Mouse (Mus musculus) small intestine, adult 2 months (tissue): Measurements from ENCODE around the gene Rtp4. TPM values are rescaled to one million over a fixed set of nuclear protein-coding genes. Genes with fewer than 3 reads are reported as not detected.

Experiments
- H3K27ac ChIP-seq: fragments of 200-500 bp; 2 replicates; pipeline ENCODE4 v1.5.1; 2012; ENCODE audit warnings: low read depth, low read length, control low read depth, inconsistent platforms; ENCODE audit not compliant: insufficient read depth
- H3K27me3 ChIP-seq: fragments of 200-500 bp; 2 replicates; pipeline ENCODE4 v1.6.1; 2012; ENCODE audit warnings: mild to moderate bottlenecking, moderate library complexity, low read length, inconsistent platforms; ENCODE audit not compliant: control insufficient read depth, insufficient read depth
- H3K36me3 ChIP-seq: fragments of 200-500 bp; 2 replicates; pipeline ENCODE4 v1.6.1; 2012; ENCODE audit warnings: mild to moderate bottlenecking, low read length, control low read depth, inconsistent platforms; ENCODE audit not compliant: control insufficient read depth, insufficient read depth
- H3K4me1 ChIP-seq: fragments of 200-500 bp; 2 replicates; pipeline ENCODE4 v1.6.1; 2012; ENCODE audit warnings: low read length, inconsistent platforms, mixed read lengths; ENCODE audit not compliant: control insufficient read depth, insufficient read depth, insufficient read length
- H3K4me3 ChIP-seq: fragments of 200-500 bp; 2 replicates; pipeline ENCODE4 v1.5.1; 2012; ENCODE audit warnings: low read depth, mild to moderate bottlenecking, control low read depth, inconsistent platforms, low read length, moderate library complexity
- CTCF ChIP-seq: fragments of 200-500 bp; IDR thresholded peaks from 2 replicates; pipeline ENCODE4 v1.5.1; 2012; ENCODE audit warnings: low read depth, mild to moderate bottlenecking, control low read depth, inconsistent platforms, low read length, moderate library complexity, mixed read lengths; ENCODE audit not compliant: insufficient replicate concordance, insufficient read length; ENCODE audit errors: extremely low read depth
- POLR2A ChIP-seq: fragments of 200-500 bp; IDR thresholded peaks from 2 replicates; pipeline ENCODE4 v1.6.1; 2012; ENCODE audit warnings: low read depth, mild to moderate bottlenecking, control low read depth, inconsistent platforms, low read length, moderate library complexity
- WGBS: fragments of 180-500 bp; shearing (Covaris S2); methylation state at CpG from one replicate; pipeline ENCODE4 v1.1.7; 2018; 5-methylcytosine and 5-hydroxymethylcytosine counted together
- polyA plus RNA-seq: library from polyadenylated mRNA; depleted of rRNA; stranded (reverse); fragments of >200 nt; gene quantifications from 2 replicates; pipeline ENCODE4 v1.2.3, GENCODE M21; 2012; rRNA removed

Gene Rtp4
- polyA plus RNA-seq: 11.1 and 43.3 TPM in 2 replicates

DNA sequence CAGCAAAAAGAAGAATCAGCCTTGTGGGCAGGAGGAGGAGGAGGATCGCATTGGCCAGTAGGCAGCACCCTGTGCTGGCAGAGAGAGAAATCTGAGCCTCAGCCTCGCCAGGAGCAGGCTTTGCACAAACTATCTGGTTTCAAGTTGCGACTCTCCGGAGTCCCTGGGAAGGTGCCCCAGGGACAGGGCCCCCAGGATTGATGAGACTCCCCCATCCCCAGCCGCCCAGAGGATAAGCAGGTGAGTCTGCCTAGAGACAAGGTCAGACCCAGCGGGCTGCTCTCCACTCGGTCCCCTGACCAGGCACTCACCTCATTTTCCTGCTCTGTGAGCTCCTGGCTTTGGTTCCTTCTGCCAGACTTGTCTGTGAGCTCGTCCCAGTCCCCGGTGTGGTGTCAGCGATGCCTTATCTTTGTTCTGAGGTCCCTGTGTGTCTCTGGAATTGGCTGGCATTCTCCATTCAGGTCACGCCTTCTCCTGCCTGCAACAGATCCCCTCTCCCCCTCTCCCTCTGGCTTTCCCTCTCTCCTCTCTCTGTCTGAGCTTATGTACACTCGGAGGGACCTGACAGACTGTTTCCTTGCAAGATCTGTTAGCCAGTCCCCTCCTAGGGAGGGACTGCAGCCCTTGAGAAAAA is at the start of gene Rtp4, which contains the start of gene Masp1:
Rtp4 (plus strand) TSS at position 57 of the 637 bp plus-strand sequence.
Masp1 (minus strand) TSS at position 581 of the 637 bp plus-strand sequence.
- Histone ChIP-seq H3K4me3 (peak within 1 kb of the TSS; percentile 8; the same call in 1 of the 2 replicates), H3K36me3 (no peaks in the 10 kb centered on the region), H3K27me3 (no peaks in the 10 kb centered on the region), H3K27ac (no peak within 1 kb of the TSS), H3K4me1 (no peaks in the 10 kb centered on the region)
- 7% methylated on average over 12 of the region's 12 CpGs for WGBS
- TF ChIP-seq POLR2A (no peak), CTCF (no peak)

DNA sequence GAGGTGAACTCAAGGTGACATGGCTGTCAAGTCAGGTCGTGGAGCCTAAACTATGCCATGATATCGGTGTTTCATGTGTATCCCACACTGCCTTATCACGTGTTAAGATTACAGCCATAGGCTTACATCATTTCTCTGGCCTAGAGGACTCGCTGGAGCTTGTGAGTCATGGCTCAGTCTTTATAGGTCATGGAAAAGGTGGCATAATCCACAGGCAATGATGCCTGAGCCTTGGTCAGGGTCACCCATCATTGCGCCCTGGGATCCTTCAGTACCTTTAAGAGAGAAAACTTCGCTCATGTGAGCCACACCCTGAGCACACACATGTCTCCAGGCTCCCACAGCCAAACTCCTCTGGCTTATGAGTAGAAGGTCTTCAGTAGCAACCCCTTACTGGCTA is 48.5 kb upstream of the Rtp4 start:
- 77% methylated on average over 6 of the region's 6 CpGs for WGBS
- H3K27ac ChIP-seq: no peak overlapping the region
- no peak overlapping the region for H3K4me3 ChIP-seq
- H3K4me1 ChIP-seq: no peaks in the 10 kb centered on the region
- H3K36me3 ChIP-seq: no peaks in the 10 kb centered on the region
- TF ChIP-seq POLR2A (no peak), CTCF (no peak)
- H3K27me3 ChIP-seq: no peaks in the 10 kb centered on the region

GRCm38 (mm10) chr16:23472046-23472445 is 48.0 kb upstream of the Rtp4 start:
- H3K4me3 ChIP-seq: no peak overlapping the region
- H3K27me3 ChIP-seq: no peaks in the 10 kb centered on the region
- H3K27ac ChIP-seq: no peak overlapping the region
- TF ChIP-seq CTCF (no peak), POLR2A (no peak)
- H3K36me3 ChIP-seq: no peaks in the 10 kb centered on the region
- 50% methylated on average over 3 of the region's 3 CpGs for WGBS
- H3K4me1 ChIP-seq: no peaks in the 10 kb centered on the region

- Histone ChIP-seq H3K36me3 (no peaks in the 10 kb centered on the region), H3K4me3 (no peak overlapping the region), H3K4me1 (no peaks in the 10 kb centered on the region), H3K27ac (no peak overlapping the region), H3K27me3 (no peaks in the 10 kb centered on the region)
- 91% methylated on average over 4 of the region's 4 CpGs for WGBS
- no peak for TF ChIP-seq POLR2A
- no peak for TF ChIP-seq CTCF
Measured at GRCm38 (mm10) chr16:23475651-23476050, 44.4 kb upstream of the Rtp4 start.

GRCm38 (mm10) chr16:23476598-23476997 is 43.5 kb upstream of the Rtp4 start:
- TF ChIP-seq POLR2A (no peak), CTCF (no peak)
- Histone ChIP-seq H3K27me3 (no peaks in the 10 kb centered on the region), H3K27ac (no peak overlapping the region), H3K4me1 (no peaks in the 10 kb centered on the region), H3K36me3 (no peaks in the 10 kb centered on the region), H3K4me3 (no peak overlapping the region)

GRCm38 (mm10) chr16:23479872-23480603 is 40.1 kb upstream of the Rtp4 start:
- WGBS: 77% methylated on average over 7 of the region's 7 CpGs
- Histone ChIP-seq H3K4me1 (no peaks in the 10 kb centered on the region), H3K4me3 (no peak overlapping the region), H3K27me3 (no peaks in the 10 kb centered on the region), H3K27ac (no peak overlapping the region), H3K36me3 (no peaks in the 10 kb centered on the region)
- TF ChIP-seq POLR2A: no peak
- TF ChIP-seq CTCF: no peak

DNA sequence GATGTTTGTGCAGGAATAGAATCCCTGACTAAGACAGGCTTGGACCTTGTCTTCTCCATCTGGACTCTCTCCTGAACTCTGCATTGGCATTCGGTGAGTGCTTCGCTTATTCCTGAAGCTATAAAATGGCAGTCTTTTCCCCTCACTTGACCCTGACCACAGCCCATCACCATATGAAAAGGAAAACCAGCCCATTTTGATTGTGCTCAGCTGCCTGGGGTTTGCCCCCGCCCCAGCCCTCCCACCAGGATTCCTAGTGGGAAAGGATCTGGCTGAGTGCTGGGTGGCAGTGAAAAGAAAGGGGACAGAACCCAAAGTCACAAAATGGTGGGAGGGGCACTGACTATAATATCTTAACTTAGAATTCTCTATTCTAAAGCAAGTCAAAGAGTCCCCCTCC is 37.9 kb upstream of the Rtp4 start:
- Histone ChIP-seq H3K4me1 (no peaks in the 10 kb centered on the region), H3K36me3 (no peaks in the 10 kb centered on the region), H3K4me3 (no peak overlapping the region), H3K27me3 (no peaks in the 10 kb centered on the region), H3K27ac (no peak overlapping the region)
- WGBS: 83% methylated on average over 3 of the region's 3 CpGs
- no peak for TF ChIP-seq POLR2A
- TF ChIP-seq CTCF: no peak
